Mouse (Mus musculus) adrenal gland, postnatal 4 days (tissue): ENCODE measurements around the gene Pkn1. TPM values are rescaled to one million over a fixed set of nuclear protein-coding genes. Genes with fewer than 3 reads are reported as not detected.

Experiments used
- DNase-seq, 2 experiments: peaks; one replicate each; pipeline ENCODE4 v3.0.0; 2021 to 2022; ENCODE audit warnings: low spot score in 2 of 2, mixed read lengths in 2 of 2
- total RNA-seq, 2 experiments: library from RNA; stranded (reverse); gene quantifications; 2 replicates each; pipeline ENCODE4 v1.2.3; 2021

Gene Pkn1
- total RNA-seq, 2 experiments from 2014 or later: 115 to 120 TPM

- no peak for DNase-seq
Measured at GRCm38 (mm10) chr8:83693609-83694236, 5.3 kb downstream of the Pkn1 start.

- DNase-seq: no peak
Measured at GRCm38 (mm10) chr8:83689264-83689663, 9.7 kb downstream of the Pkn1 start.

GRCm38 (mm10) chr8:83684517-83684916 lies 14.5 kb downstream of the Pkn1 start:
- no peak for DNase-seq

- DNase-seq: no peak
Measured at GRCm38 (mm10) chr8:83681099-83681498, 17.9 kb downstream of the Pkn1 start.

- no peak for DNase-seq
Measured at GRCm38 (mm10) chr8:83680603-83681002, 18.4 kb downstream of the Pkn1 start.

GRCm38 (mm10) chr8:83679866-83680265 lies 19.1 kb downstream of the Pkn1 start:
- no peak for DNase-seq

- no peak for DNase-seq
Measured at GRCm38 (mm10) chr8:83674497-83674896, 24.5 kb downstream of the Pkn1 start.

- DNase-seq: no peak
Measured at GRCm38 (mm10) chr8:83672936-83673335, 26.0 kb downstream of the Pkn1 start.

GRCm38 (mm10) chr8:83669013-83669412 lies 30.0 kb downstream of the Pkn1 start:
- no peak for DNase-seq

- no peak for DNase-seq
Measured at GRCm38 (mm10) chr8:83668010-83668916, 30.7 kb downstream of the Pkn1 start.

- no peak for DNase-seq
Measured at GRCm38 (mm10) chr8:83667526-83667925, 31.5 kb downstream of the Pkn1 start.

GRCm38 (mm10) chr8:83666866-83667234 lies 32.1 kb downstream of the Pkn1 start:
- DNase-seq: no peak

GRCm38 (mm10) chr8:83665969-83666865 lies 32.8 kb downstream of the Pkn1 start, which contains the start of gene Ptger1:
Gene Ptger1, plus strand, starts transcription at chr8:83666678.
- no peak for DNase-seq

GRCm38 (mm10) chr8:83664931-83665625 lies 33.9 kb downstream of the Pkn1 start:
- DNase-seq: no peak

GRCm38 (mm10) chr8:83664096-83664495 lies 34.9 kb downstream of the Pkn1 start:
- DNase-seq: no peak

- peak; percentile 75 to 83 for DNase-seq
Measured at GRCm38 (mm10) chr8:83662421-83662826, 36.6 kb downstream of the Pkn1 start.

- DNase-seq: no peak
Measured at GRCm38 (mm10) chr8:83660995-83661680, 37.8 kb downstream of the Pkn1 start.

- no peak for DNase-seq
Measured at GRCm38 (mm10) chr8:83660545-83660944, 38.4 kb downstream of the Pkn1 start.

- DNase-seq: no peak
Measured at GRCm38 (mm10) chr8:83656484-83657246, 42.3 kb downstream of the Pkn1 start.
